Mouse (Mus musculus) kidney, postnatal 4 days (tissue): Measurements from ENCODE around the gene 2410004B18Rik.
"Not testable (repeated sequence)": the region's sequence is repeated elsewhere in the genome, so short reads cannot be mapped to it uniquely, and the experiment has no call there.

Experiments
- DNase-seq, 2 experiments: peaks; one replicate each; pipeline ENCODE4 v3.0.0; 2021; ENCODE audit warnings: mixed read lengths in 2 of 2

2410004B18Rik gene

GRCm38 (mm10) chr3:145937505-145938404, at the start of gene 2410004B18Rik:
Gene 2410004B18Rik, plus strand, starts transcription at chr3:145938014.
- DNase-seq: peak; percentile 95 to 96

GRCm38 (mm10) chr3:145890346-145891132, 47.3 kb upstream of the 2410004B18Rik start:
- DNase-seq: no peak

GRCm38 (mm10) chr3:145892451-145892850, 45.4 kb upstream of the 2410004B18Rik start:
- no peak for DNase-seq

- DNase-seq: no peak
Measured at GRCm38 (mm10) chr3:145894131-145894530, 43.7 kb upstream of the 2410004B18Rik start.

GRCm38 (mm10) chr3:145897749-145898148, 40.1 kb upstream of the 2410004B18Rik start:
- DNase-seq: no peak

- peak in 1 of 2 experiments; percentile 15 for DNase-seq
Measured at GRCm38 (mm10) chr3:145899832-145900231, 38.0 kb upstream of the 2410004B18Rik start.

GRCm38 (mm10) chr3:145903530-145903929, 34.3 kb upstream of the 2410004B18Rik start:
- DNase-seq: no peak

GRCm38 (mm10) chr3:145904850-145905776, 32.7 kb upstream of the 2410004B18Rik start:
- DNase-seq: peak; percentile 87 to 89

- no peak for DNase-seq
Measured at GRCm38 (mm10) chr3:145906582-145906981, 31.2 kb upstream of the 2410004B18Rik start.

- no peak for DNase-seq
Measured at GRCm38 (mm10) chr3:145912512-145912911, 25.3 kb upstream of the 2410004B18Rik start.

- DNase-seq: no peak
Measured at GRCm38 (mm10) chr3:145913263-145913662, 24.6 kb upstream of the 2410004B18Rik start.

GRCm38 (mm10) chr3:145913942-145914341, 23.9 kb upstream of the 2410004B18Rik start:
- not testable (repeated sequence) for DNase-seq

- no peak for DNase-seq
Measured at GRCm38 (mm10) chr3:145916374-145916773, 21.4 kb upstream of the 2410004B18Rik start.

- DNase-seq: no peak
Measured at GRCm38 (mm10) chr3:145916826-145917225, 21.0 kb upstream of the 2410004B18Rik start.

- no peak for DNase-seq
Measured at GRCm38 (mm10) chr3:145922019-145922854, 15.6 kb upstream of the 2410004B18Rik start, which contains the start of gene Bcl10. Gene Bcl10, plus strand, starts transcription at chr3:145922804.

- DNase-seq: no peak
Measured at GRCm38 (mm10) chr3:145922971-145923370, 14.8 kb upstream of the 2410004B18Rik start.

GRCm38 (mm10) chr3:145923874-145924577, 13.8 kb upstream of the 2410004B18Rik start:
- peak; percentile 99 to 100 for DNase-seq

GRCm38 (mm10) chr3:145924649-145925337, 13.0 kb upstream of the 2410004B18Rik start:
- peak; percentile 64 to 77 for DNase-seq

GRCm38 (mm10) chr3:145925506-145925905, 12.3 kb upstream of the 2410004B18Rik start:
- no peak for DNase-seq
